Mouse (Mus musculus): Measurements from ENCODE around the gene Rchy1. TPM values are rescaled to one million over a fixed set of nuclear protein-coding genes. Genes with fewer than 3 reads are reported as not detected.
"Not testable (repeated sequence)": the region's sequence is repeated elsewhere in the genome, so short reads cannot be mapped to it uniquely, and the experiment has no call there.

The Rchy1 gene
- total RNA-seq, 2 experiments from 2014 or later: 46.9 to 51.7 TPM

DNA sequence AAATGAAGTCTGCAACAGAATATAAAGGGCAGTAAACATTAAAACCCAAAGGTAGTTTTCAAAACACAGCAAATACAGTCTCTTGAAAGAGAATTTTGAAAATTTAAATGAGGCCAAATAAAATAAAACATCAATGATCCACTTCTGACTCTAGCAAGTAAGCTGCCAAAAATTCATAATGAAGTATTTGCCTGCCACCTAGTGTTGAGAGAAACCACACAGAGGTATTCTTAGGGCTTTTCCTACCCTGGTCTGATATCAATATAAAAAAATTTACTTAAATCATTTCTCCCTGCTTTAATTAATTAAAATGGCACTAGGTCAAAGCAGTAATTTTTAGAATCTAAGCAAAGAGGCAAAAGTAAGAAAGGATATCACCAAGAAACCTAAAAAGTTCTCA lies 11.5 kb downstream of the Rchy1 start:
- TF ChIP-seq CTCF (conservative IDR thresholded peaks at IDR 0.05): peak; percentile 84
- DNase-seq (ENCODE audit: low spot score in 2 of 2): peak in 1 of 2 experiments; percentile 48
- no peak overlapping the region for H3K4me3 ChIP-seq
- H3K27ac ChIP-seq: no peak overlapping the region

DNA sequence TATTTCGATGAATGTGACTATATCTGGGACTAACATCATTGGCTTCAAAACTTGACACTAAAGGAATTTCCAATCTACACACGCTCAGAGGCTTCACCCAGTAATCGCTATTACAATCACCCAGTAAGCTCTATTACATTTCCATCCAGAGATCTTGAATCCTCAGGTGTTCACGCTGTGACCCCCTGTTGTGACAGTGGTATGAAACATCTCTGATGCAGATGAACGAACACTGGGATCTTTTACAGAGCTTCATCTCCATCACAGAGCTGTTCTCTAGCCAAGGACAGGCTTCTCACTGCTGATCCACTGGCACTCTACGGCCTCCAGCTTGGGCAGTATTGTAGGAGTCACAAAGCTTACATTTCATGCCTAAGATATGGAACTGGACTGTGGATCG lies 13.4 kb downstream of the Rchy1 start:
- TF ChIP-seq CTCF (conservative IDR thresholded peaks at IDR 0.05): no peak
- DNase-seq (ENCODE audit: low spot score in 2 of 2): no peak
- no peak overlapping the region for H3K27ac ChIP-seq
- no peak overlapping the region for H3K4me3 ChIP-seq

DNA sequence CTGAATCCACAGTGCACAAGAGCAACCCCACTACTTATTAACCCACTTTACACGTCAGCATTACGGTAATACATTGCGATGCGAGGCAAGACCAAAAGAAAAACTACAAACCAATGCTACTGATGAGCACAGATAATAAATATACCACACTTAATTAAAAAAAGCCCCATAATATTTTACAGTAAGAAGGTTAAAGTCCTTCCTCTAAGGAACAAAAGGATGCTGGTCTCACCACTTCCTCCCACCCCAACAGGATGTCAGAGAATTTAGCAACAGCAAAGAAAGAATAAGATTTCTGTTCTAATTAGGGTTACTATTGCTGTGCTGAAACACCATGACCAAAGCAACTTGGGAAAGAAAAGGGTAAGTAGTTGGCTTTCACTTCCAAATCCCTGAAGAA lies 15.9 kb downstream of the Rchy1 start:
- no peak overlapping the region for H3K4me3 ChIP-seq
- H3K27ac ChIP-seq: no peak overlapping the region
- no peak for DNase-seq (ENCODE audit: low spot score in 2 of 2)
- TF ChIP-seq CTCF (conservative IDR thresholded peaks at IDR 0.05): no peak

DNA sequence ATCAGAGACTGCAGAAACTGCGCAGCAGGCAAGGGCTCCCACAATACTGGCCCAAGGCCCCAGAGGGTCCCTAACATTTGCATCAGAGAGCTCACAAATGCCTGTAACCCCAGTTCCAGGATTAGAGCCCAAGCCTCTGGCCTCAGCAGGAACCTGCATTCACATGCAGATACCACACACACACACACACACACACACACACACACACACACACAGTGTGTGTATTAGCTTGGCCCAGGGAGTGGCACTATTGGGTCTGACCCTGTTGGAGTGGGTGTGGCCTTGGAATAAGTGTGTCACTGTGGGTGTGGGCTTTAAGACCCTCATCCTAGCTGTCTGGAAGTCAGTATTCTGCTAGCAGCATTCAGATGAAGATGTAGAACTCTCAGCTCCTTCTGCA lies 17.3 kb downstream of the Rchy1 start:
- not testable (repeated sequence) for DNase-seq (ENCODE audit: low spot score in 2 of 2); H3K4me3 ChIP-seq

DNA sequence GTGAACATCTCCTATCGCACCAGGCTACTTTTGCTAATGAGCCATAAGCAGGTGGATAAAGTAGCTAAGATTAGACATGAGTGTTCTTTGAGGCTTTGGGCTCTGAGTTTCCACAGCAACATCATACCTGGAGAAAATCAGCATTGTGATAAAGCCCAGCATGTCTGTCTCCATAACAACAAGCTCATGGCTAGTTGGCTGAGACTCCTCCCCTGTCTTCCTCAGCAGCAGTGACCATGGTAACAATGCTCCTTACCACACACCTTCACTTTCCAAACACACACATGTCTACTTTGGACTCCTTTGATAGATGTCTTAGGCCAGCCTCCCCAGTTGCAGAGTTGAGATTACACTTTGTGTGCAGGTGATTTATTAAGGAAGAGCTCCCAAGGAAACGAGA lies 49.6 kb downstream of the Rchy1 start:
- no peak for DNase-seq (ENCODE audit: low spot score in 2 of 2)
- H3K27ac ChIP-seq: no peak overlapping the region
- TF ChIP-seq CTCF (conservative IDR thresholded peaks at IDR 0.05): no peak
- no peak overlapping the region for H3K4me3 ChIP-seq

More for the DNA sequence above, 17.3 kb downstream of the Rchy1 start:
- H3K27ac ChIP-seq: not testable (repeated sequence)

DNA sequence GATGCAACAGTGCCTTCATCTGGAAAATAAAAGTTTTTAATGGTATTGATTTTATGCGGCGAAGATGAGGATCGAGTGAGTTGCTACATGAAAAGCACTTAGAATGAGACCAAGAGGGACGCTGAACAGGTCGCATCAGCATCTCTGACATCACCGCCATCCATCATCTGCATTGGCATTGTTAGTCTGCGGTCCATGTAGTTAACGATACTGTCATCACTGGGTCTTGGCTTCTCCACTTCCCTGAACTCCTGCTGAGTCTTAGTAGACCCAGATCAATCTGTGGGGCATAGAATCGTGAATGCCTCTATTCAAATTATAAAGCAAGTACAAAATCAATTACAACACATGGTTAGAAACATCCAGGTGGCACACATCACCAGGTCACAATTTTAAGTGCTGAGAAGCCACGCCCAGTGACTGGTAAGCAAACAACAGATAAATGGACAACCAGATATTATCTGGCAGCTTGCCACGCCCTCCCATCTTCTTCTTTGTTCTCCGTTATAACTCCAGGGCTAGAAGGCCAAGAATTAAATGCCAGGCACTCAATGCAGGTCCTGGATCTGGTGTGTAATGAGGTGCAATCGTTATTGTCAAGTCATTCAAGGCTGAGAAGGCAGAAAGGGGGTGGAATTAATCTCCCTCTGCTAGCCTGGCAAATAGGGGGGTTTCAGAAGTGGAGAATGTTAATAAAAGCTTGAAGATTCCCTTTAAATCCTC lies 51.3 kb downstream of the Rchy1 start:
- DNase-seq (ENCODE audit: low spot score in 2 of 2): no peak
- no peak for TF ChIP-seq CTCF (conservative IDR thresholded peaks at IDR 0.05)
- H3K4me3 ChIP-seq: no peak overlapping the region
- H3K27ac ChIP-seq: no peak overlapping the region

DNA sequence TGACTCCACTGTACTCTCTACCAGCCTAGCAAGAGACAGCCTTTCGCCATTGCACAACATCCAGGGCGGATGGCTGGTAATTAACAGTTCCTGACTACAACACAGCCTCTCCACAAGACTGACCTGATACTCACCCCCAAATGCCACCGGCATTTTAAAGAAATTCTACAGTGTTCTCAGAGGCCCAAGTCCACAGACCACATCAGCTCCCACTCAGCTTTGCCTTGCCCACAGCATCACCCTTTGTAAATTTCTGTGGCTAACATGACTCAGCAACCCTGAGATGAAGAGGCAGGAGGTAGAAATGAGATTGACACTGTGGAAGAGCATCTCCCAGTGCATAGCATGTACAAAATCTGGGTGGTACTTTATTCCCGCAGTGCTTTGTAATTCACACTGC lies 52.3 kb downstream of the Rchy1 start:
- no peak for TF ChIP-seq CTCF (conservative IDR thresholded peaks at IDR 0.05)
- no peak overlapping the region for H3K27ac ChIP-seq
- no peak overlapping the region for H3K4me3 ChIP-seq
- DNase-seq (ENCODE audit: low spot score in 2 of 2): no peak

DNA sequence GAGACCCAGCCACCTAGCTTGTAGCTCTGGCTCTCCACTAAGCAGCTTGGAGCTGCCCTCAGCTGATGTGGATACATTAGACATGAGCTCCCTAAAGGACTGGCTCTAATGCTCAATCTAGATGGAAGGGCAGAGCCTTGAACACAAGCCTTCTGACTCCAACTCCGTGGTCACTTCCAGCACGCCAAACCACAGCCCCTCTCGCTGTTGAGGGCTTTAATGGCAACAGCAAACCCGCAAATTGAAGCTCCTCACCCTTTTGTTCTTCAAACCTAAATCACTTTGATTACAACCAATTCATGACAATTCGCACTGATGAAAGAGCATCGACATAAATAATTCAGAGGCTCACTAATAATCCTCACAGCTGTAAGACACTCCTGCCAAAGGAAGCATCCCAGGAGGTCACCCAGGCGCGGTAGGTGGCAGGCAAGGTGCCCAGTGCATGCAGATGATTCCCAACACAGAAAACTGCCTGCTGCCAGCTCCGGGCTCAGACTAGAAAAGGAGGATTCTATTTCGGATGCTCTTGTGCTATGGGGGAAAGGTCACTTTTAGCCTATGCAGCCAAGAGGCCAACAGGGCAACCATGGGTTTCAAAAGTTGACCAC lies 53.8 kb downstream of the Rchy1 start:
- Histone ChIP-seq H3K4me3 (no peak overlapping the region), H3K27ac (no peak overlapping the region)
- DNase-seq (ENCODE audit: low spot score in 2 of 2): no peak
- TF ChIP-seq CTCF (conservative IDR thresholded peaks at IDR 0.05): no peak

Other genes with a start within 250 kb of the Rchy1 start
- gene Odaph, start 24.4 kb upstream of the Rchy1 start, total RNA-seq (2021): not detected
- gene Cdkl2, start 80.8 kb upstream of the Rchy1 start, total RNA-seq (2021): 10 to 100 TPM; 36.2 to 38.0 TPM
- 100 to 1,000 TPM; 233 to 246 TPM for gene G3bp2, start 120.7 kb upstream of the Rchy1 start, total RNA-seq (2021)
- gene Uso1, start 174.9 kb upstream of the Rchy1 start, total RNA-seq (2021): 10 to 100 TPM; 76.7 to 79.6 TPM

Measured in layer of hippocampus, adult 2 months (tissue).